Mouse (Mus musculus) liver, embryonic 14.5 days (tissue): ENCODE results near the gene Smpx. TPM values are rescaled to one million over a fixed set of nuclear protein-coding genes. Genes with fewer than 3 reads are reported as not detected.

ENCODE experiments used
- ATAC-seq: fragments of 200-750 bp; cut with Nextera tagmentation; 2 replicates; pipeline ENCODE4 v1.8.0; 2017; ENCODE audit warnings: moderate number of reproducible peaks, mild to moderate bottlenecking, moderate library complexity; ENCODE audit not compliant: insufficient read depth
- DNase-seq, 3 experiments: peaks; one replicate each; pipeline ENCODE4 v3.0.0-alpha.2; 2012 to 2013; ENCODE audit warnings: low read depth in 3 of 3, low spot score in 3 of 3
- H3K27ac ChIP-seq: fragments of 300-500 bp; sonication (generic); 2 replicates; pipeline ENCODE4 v1.5.1; 2014; ENCODE audit warnings: moderate library complexity, mild to moderate bottlenecking, control low read depth, inconsistent platforms
- H3K27me3 ChIP-seq: fragments of 300-500 bp; sonication (generic); 2 replicates; pipeline ENCODE4 v1.6.1; 2014; ENCODE audit warnings: mild to moderate bottlenecking, low read length, moderate library complexity; ENCODE audit not compliant: control insufficient read depth, insufficient read depth
- H3K36me3 ChIP-seq: fragments of 300-500 bp; sonication (generic); replicated peaks from 2 replicates; pipeline ENCODE4 v1.6.1; 2014; ENCODE audit warnings: low read depth; ENCODE audit not compliant: control insufficient read depth, insufficient read depth
- H3K4me1 ChIP-seq, 2 experiments: fragments of 200-500 bp in 1 of 2; fragments of 300-500 bp in 1 of 2; sonication (generic) in 1 of 2; replicated peaks; 2 replicates each; pipeline ENCODE4 v1.6.1; 2012 to 2014; ENCODE audit warnings: antibody characterized with exemption in 1 of 2, inconsistent platforms in 1 of 2, low read length in 1 of 2; ENCODE audit not compliant: control insufficient read depth in 2 of 2, insufficient read depth in 2 of 2
- H3K4me2 ChIP-seq: fragments of 300-500 bp; sonication (generic); 2 replicates; pipeline ENCODE4 v1.6.1; 2014; ENCODE audit warnings: low read depth, mild to moderate bottlenecking, control low read depth, moderate library complexity
- H3K4me3 ChIP-seq, 2 experiments: fragments of 200-500 bp in 1 of 2; fragments of 300-500 bp in 1 of 2; sonication (generic) in 1 of 2; 2 replicates each; pipeline ENCODE4 v1.5.1; 2012 to 2014; ENCODE audit warnings: low read depth in 2 of 2, low read length in 2 of 2, mild to moderate bottlenecking in 2 of 2, control low read depth in 1 of 2, inconsistent platforms in 1 of 2, moderate library complexity in 1 of 2; ENCODE audit not compliant: insufficient read depth in 1 of 2
- H3K9ac ChIP-seq: fragments of 300-500 bp; sonication (generic); replicated peaks from 2 replicates; pipeline ENCODE4 v1.6.1; 2014; ENCODE audit warnings: mild to moderate bottlenecking, control low read depth, moderate library complexity
- H3K9me3 ChIP-seq: fragments of 300-500 bp; sonication (generic); 2 replicates; pipeline ENCODE4 v1.6.1; 2016; ENCODE audit warnings: low read length, mixed read lengths; ENCODE audit not compliant: control insufficient read depth
- CTCF ChIP-seq: IDR thresholded peaks from 2 replicates; pipeline ENCODE4 v1.5.1; 2016; ENCODE audit warnings: antibody characterized with exemption, low read depth, control low read depth
- EP300 ChIP-seq: IDR thresholded peaks from 2 replicates; pipeline ENCODE4 v1.6.1; 2016; ENCODE audit warnings: antibody characterized with exemption, low read depth
- WGBS: fragments of 180-500 bp; shearing (Covaris S2); extraction: QIAGEN DNeasy Blood & Tissue Kit; methylation state at CpG from one replicate; pipeline ENCODE4 v1.1.7; 2014; ENCODE audit not compliant: insufficient replicate concordance; 5-methylcytosine and 5-hydroxymethylcytosine counted together
- polyA plus RNA-seq, 2 experiments: library from polyadenylated mRNA; depleted of rRNA in 1 of 2; stranded (reverse) in 1 of 2; unstranded in 1 of 2; fragments of >200 nt; fragmentation: Nextera tagmentation in 1 of 2; extraction: Ambion mirVana in 1 of 2; gene quantifications; 2 replicates each; pipeline versions ENCODE4 v1.2.1 to v1.2.3; 2012 to 2014

The Smpx gene
- polyA plus RNA-seq (2012; rRNA removed) (0.05 TPM in 1 of 2 replicates, not detected in the other), polyA plus RNA-seq (2014; fragmentation: Nextera tagmentation; extraction: Ambion mirVana) (not detected in 2 replicates)

GRCm38 (mm10) chrX:157698862-157699261 lies at the start of gene Smpx:
Smpx (plus strand) TSS chrX:157698910.
- DNase-seq = no peak
- ATAC-seq = no peak
- no peaks in the 10 kb centered on the region for H3K9me3 ChIP-seq
- H3K4me1 ChIP-seq = no peaks in the 10 kb centered on the region
- H3K4me3 ChIP-seq = no peak within 1 kb of the TSS
- H3K4me2 ChIP-seq = no peak within 1 kb of the TSS
- no peak for TF ChIP-seq CTCF
- no peak for TF ChIP-seq EP300
- H3K27me3 ChIP-seq = no peaks in the 10 kb centered on the region
- WGBS = 50% methylated on average over 8 of the region's 8 CpGs
- no peak within 1 kb of the TSS for H3K9ac ChIP-seq
- H3K36me3 ChIP-seq = no peaks in the 10 kb centered on the region
- H3K27ac ChIP-seq = no peak within 1 kb of the TSS

GRCm38 (mm10) chrX:157655047-157655446 lies 43.7 kb upstream of the Smpx start:
- DNase-seq (no peak), ATAC-seq (no peak)
- Histone ChIP-seq H3K27me3 (no peaks in the 10 kb centered on the region), H3K4me2 (no peak overlapping the region), H3K9ac (no peak overlapping the region), H3K36me3 (no peaks in the 10 kb centered on the region), H3K9me3 (no peaks in the 10 kb centered on the region), H3K4me3 (no peak overlapping the region), H3K4me1 (no peaks in the 10 kb centered on the region), H3K27ac (no peak overlapping the region)
- no peak for TF ChIP-seq EP300
- no peak for TF ChIP-seq CTCF

- no peaks in the 10 kb centered on the region for H3K9me3 ChIP-seq
- no peaks in the 10 kb centered on the region for H3K4me1 ChIP-seq
- H3K27me3 ChIP-seq = no peaks in the 10 kb centered on the region
- H3K9ac ChIP-seq = no peak overlapping the region
- DNase-seq (no peak), ATAC-seq (no peak)
- H3K4me2 ChIP-seq = no peak overlapping the region
- H3K4me3 ChIP-seq = no peak overlapping the region
- TF ChIP-seq CTCF (no peak), EP300 (no peak)
- H3K36me3 ChIP-seq = no peaks in the 10 kb centered on the region
- no peak overlapping the region for H3K27ac ChIP-seq
Measured at GRCm38 (mm10) chrX:157657356-157657755, 41.4 kb upstream of the Smpx start.

- Histone ChIP-seq H3K27me3 (no peaks in the 10 kb centered on the region), H3K4me3 (no peak overlapping the region), H3K9ac (no peak overlapping the region), H3K4me1 (no peaks in the 10 kb centered on the region), H3K9me3 (no peaks in the 10 kb centered on the region), H3K36me3 (no peaks in the 10 kb centered on the region), H3K27ac (no peak overlapping the region), H3K4me2 (no peak overlapping the region)
- ATAC-seq = no peak
- 52% methylated on average over 2 of the region's 2 CpGs for WGBS
- DNase-seq = no peak
- peak; percentile 52 for TF ChIP-seq CTCF
- no peak for TF ChIP-seq EP300
Measured at GRCm38 (mm10) chrX:157671820-157672219, 26.9 kb upstream of the Smpx start.

GRCm38 (mm10) chrX:157674667-157675350 lies 23.9 kb upstream of the Smpx start:
- WGBS = 48% methylated on average over 3 of the region's 3 CpGs
- no peak overlapping the region for H3K4me2 ChIP-seq
- no peaks in the 10 kb centered on the region for H3K27me3 ChIP-seq
- no peaks in the 10 kb centered on the region for H3K4me1 ChIP-seq
- DNase-seq (no peak), ATAC-seq (no peak)
- H3K36me3 ChIP-seq = no peaks in the 10 kb centered on the region
- TF ChIP-seq EP300 = no peak
- no peak for TF ChIP-seq CTCF
- H3K9me3 ChIP-seq = no peaks in the 10 kb centered on the region
- H3K9ac ChIP-seq = no peak overlapping the region
- H3K27ac ChIP-seq = no peak overlapping the region
- no peak overlapping the region for H3K4me3 ChIP-seq
